Mouse (Mus musculus): Measurements from ENCODE around the gene 2210016L21Rik. TPM values are rescaled to one million over a fixed set of nuclear protein-coding genes. Genes with fewer than 3 reads are reported as not detected.
A peak's percentile ranks its signal among the peaks of the same experiment; 100 is the strongest.
"Not testable (repeated sequence)": the region's sequence is repeated elsewhere in the genome, so short reads cannot be mapped to it uniquely, and the experiment has no call there.

2210016L21Rik gene
- polyA plus RNA-seq, 1 experiment from 2014 or later: 53.3 TPM

GRCm38 (mm10) chr5:114933206-114933605, 8.8 kb upstream of the 2210016L21Rik start:
- 87% methylated on average over 8 of the region's 8 CpGs for WGBS
- ATAC-seq: no peak; the same call in 1 of the 2 replicates

DNA sequence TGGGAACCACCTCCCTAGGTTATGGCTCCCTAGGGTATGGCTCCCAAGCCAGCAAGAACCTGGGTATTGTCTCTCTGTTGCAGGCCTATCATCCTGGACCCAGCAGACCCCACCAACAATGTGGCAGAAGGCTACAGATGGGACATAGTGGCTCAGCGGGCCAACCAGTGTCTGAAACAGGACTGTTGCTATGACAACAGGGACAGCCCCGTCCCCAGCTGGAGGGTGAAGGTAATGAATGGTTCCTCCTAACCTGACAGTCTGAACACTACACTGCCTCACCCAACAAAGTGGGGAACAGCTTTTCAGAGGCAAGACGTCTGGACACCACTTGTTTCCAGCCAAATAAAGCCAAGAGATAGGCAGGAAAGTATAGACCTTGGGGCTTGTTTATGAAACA, 6.1 kb upstream of the 2210016L21Rik start:
- 22% methylated on average over 3 of the region's 3 CpGs for WGBS
- ATAC-seq: no peak
- H3K4me1 ChIP-seq (ENCODE audit: control insufficient read depth, insufficient read depth, low read length): no peaks in the 10 kb centered on the region
- no peaks in the 10 kb centered on the region for H3K36me3 ChIP-seq (ENCODE audit: control insufficient read depth, insufficient read depth, low read length)
- H3K4me2 ChIP-seq (ENCODE audit: low read depth, low read length): no peak overlapping the region
- no peak overlapping the region for H3K4me3 ChIP-seq (ENCODE audit: low read length)
- H3K9me3 ChIP-seq (ENCODE audit: control insufficient read depth, low read length): no peaks in the 10 kb centered on the region
- no peak overlapping the region for H3K27ac ChIP-seq (ENCODE audit: low read length)
- H3K9ac ChIP-seq (ENCODE audit: low read depth, low read length): no peak overlapping the region
- H3K27me3 ChIP-seq (replicated peaks; ENCODE audit: control insufficient read depth, insufficient read depth, low read length): no peaks in the 10 kb centered on the region

More at GRCm38 (mm10) chr5:114933206-114933605, 8.8 kb upstream of the 2210016L21Rik start:
- Histone ChIP-seq H3K27me3 (replicated peaks; ENCODE audit: control insufficient read depth, insufficient read depth, low read length) (no peaks in the 10 kb centered on the region), H3K36me3 (ENCODE audit: control insufficient read depth, insufficient read depth, low read length) (no peaks in the 10 kb centered on the region), H3K4me2 (ENCODE audit: low read depth, low read length) (no peak overlapping the region), H3K4me3 (ENCODE audit: low read length) (no peak overlapping the region), H3K9me3 (ENCODE audit: control insufficient read depth, low read length) (no peaks in the 10 kb centered on the region), H3K9ac (ENCODE audit: low read depth, low read length) (no peak overlapping the region), H3K27ac (ENCODE audit: low read length) (no peak overlapping the region), H3K4me1 (ENCODE audit: control insufficient read depth, insufficient read depth, low read length) (no peaks in the 10 kb centered on the region)

- H3K4me3 ChIP-seq (ENCODE audit: low read length); H3K9me3 ChIP-seq (ENCODE audit: control insufficient read depth, low read length); H3K9ac ChIP-seq (ENCODE audit: low read depth, low read length); H3K27me3 ChIP-seq (replicated peaks; ENCODE audit: control insufficient read depth, insufficient read depth, low read length); H3K4me1 ChIP-seq (ENCODE audit: control insufficient read depth, insufficient read depth, low read length); ATAC-seq; H3K27ac ChIP-seq (ENCODE audit: low read length); H3K36me3 ChIP-seq (ENCODE audit: control insufficient read depth, insufficient read depth, low read length); H3K4me2 ChIP-seq (ENCODE audit: low read depth, low read length): not testable (repeated sequence)
- 55% methylated on average over 3 of the region's 3 CpGs for WGBS
Measured at GRCm38 (mm10) chr5:114941138-114941537, 820 bp upstream of the 2210016L21Rik start.

DNA sequence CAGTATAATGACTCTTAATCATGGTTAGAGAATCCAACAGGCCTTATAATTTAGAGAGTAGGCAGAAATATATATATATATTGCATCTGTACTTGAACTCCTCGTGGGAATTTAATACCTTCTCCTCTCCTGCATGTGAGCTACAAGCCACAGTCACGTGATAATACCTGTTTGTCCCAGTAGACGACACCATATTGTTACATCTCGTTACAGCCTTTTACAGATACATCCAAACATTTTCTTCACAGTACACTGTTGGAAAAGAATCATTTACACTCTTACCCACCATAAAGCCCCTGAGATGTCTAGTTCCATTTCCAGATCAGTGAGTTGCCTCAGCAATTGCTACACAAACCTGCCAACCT, 790 bp downstream of the 2210016L21Rik start:
- H3K27me3 ChIP-seq (replicated peaks; ENCODE audit: control insufficient read depth, insufficient read depth, low read length): no peaks in the 10 kb centered on the region
- WGBS: 34% methylated on average over 4 of the region's 4 CpGs
- peaks cover 4% of the 10 kb centered on the region for H3K4me1 ChIP-seq (ENCODE audit: control insufficient read depth, insufficient read depth, low read length)
- peaks cover 8% of the 10 kb centered on the region; the same call in 1 of the 2 replicates for H3K36me3 ChIP-seq (ENCODE audit: control insufficient read depth, insufficient read depth, low read length)
- no peak for ATAC-seq
- H3K4me3 ChIP-seq (ENCODE audit: low read length): peak overlapping the region; percentile 99
- H3K9me3 ChIP-seq (ENCODE audit: control insufficient read depth, low read length): no peaks in the 10 kb centered on the region
- peak overlapping the region; percentile 83 for H3K4me2 ChIP-seq (ENCODE audit: low read depth, low read length)
- peak overlapping the region; percentile 99 for H3K9ac ChIP-seq (ENCODE audit: low read depth, low read length)
- H3K27ac ChIP-seq (ENCODE audit: low read length): peak overlapping the region; percentile 84

DNA sequence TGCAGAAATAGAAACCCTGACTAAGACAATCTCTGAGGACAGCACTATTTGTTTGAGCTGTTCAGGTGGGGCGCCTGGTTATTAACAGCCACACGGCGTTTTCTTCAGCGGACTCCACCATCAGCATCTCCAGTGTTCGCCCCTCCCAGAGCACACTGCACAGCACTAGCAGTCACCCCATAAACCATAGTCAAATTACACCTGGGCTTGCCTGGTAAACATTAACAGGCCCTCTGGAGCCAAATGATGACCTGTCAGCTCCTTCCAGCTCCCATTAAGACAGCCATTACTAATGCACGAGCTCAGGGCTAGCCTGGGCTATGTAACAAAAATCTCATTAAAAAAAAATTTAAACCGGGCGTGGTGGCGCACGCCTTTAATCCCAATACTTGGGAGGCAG, 3.1 kb downstream of the 2210016L21Rik start:
- no peak overlapping the region for H3K27ac ChIP-seq (ENCODE audit: low read length)
- ATAC-seq: peak; percentile 17; the same call in 1 of the 2 replicates
- H3K4me2 ChIP-seq (ENCODE audit: low read depth, low read length): no peak overlapping the region
- H3K27me3 ChIP-seq (replicated peaks; ENCODE audit: control insufficient read depth, insufficient read depth, low read length): no peaks in the 10 kb centered on the region
- no peak overlapping the region for H3K4me3 ChIP-seq (ENCODE audit: low read length)
- WGBS: 78% methylated on average over 10 of the region's 10 CpGs
- no peak overlapping the region for H3K9ac ChIP-seq (ENCODE audit: low read depth, low read length)
- peaks cover 13% of the 10 kb centered on the region for H3K4me1 ChIP-seq (ENCODE audit: control insufficient read depth, insufficient read depth, low read length)
- H3K36me3 ChIP-seq (ENCODE audit: control insufficient read depth, insufficient read depth, low read length): peaks cover 8% of the 10 kb centered on the region
- H3K9me3 ChIP-seq (ENCODE audit: control insufficient read depth, low read length): no peaks in the 10 kb centered on the region

GRCm38 (mm10) chr5:114948891-114949290, 6.9 kb downstream of the 2210016L21Rik start:
- no peaks in the 10 kb centered on the region for H3K27me3 ChIP-seq (replicated peaks; ENCODE audit: control insufficient read depth, insufficient read depth, low read length)
- peaks cover 8% of the 10 kb centered on the region for H3K36me3 ChIP-seq (ENCODE audit: control insufficient read depth, insufficient read depth, low read length)
- 29% methylated on average over 6 of the region's 6 CpGs for WGBS
- no peaks in the 10 kb centered on the region for H3K9me3 ChIP-seq (ENCODE audit: control insufficient read depth, low read length)
- ATAC-seq: peak; percentile 28
- no peak overlapping the region for H3K4me3 ChIP-seq (ENCODE audit: low read length)
- H3K9ac ChIP-seq (ENCODE audit: low read depth, low read length): no peak overlapping the region
- no peak overlapping the region for H3K27ac ChIP-seq (ENCODE audit: low read length)
- no peak overlapping the region for H3K4me2 ChIP-seq (ENCODE audit: low read depth, low read length)
- H3K4me1 ChIP-seq (ENCODE audit: control insufficient read depth, insufficient read depth, low read length): peaks cover 9% of the 10 kb centered on the region

DNA sequence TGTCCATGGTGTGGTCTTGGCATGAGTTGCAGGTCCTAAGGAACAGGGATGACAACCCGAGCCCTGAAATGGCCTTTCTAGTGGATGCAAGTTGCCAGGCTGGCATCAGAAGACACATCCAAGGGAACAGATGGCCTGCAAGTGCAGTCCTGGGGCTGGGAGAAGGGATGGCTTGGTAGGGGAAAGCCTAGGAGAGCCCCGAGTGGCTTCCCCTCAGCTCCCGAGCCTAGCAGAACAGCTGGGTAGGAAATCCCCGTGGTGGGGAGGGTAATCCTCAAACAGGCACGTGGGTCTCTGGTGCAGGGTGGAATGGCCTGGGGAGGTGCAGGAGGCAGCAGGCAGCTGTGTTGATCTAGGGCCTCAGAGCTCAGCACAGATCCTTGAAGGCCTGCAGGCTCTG, 7.4 kb downstream of the 2210016L21Rik start:
- Histone ChIP-seq H3K4me2 (ENCODE audit: low read depth, low read length) (no peak overlapping the region), H3K27ac (ENCODE audit: low read length) (no peak overlapping the region), H3K9ac (ENCODE audit: low read depth, low read length) (no peak overlapping the region), H3K36me3 (ENCODE audit: control insufficient read depth, insufficient read depth, low read length) (peaks cover 8% of the 10 kb centered on the region), H3K9me3 (ENCODE audit: control insufficient read depth, low read length) (no peaks in the 10 kb centered on the region), H3K27me3 (replicated peaks; ENCODE audit: control insufficient read depth, insufficient read depth, low read length) (no peaks in the 10 kb centered on the region), H3K4me1 (ENCODE audit: control insufficient read depth, insufficient read depth, low read length) (peaks cover 9% of the 10 kb centered on the region), H3K4me3 (ENCODE audit: low read length) (no peak overlapping the region)
- WGBS: 52% methylated on average over 5 of the region's 5 CpGs
- ATAC-seq: no peak

- no peak overlapping the region for H3K4me3 ChIP-seq (ENCODE audit: low read length)
- H3K27me3 ChIP-seq (replicated peaks; ENCODE audit: control insufficient read depth, insufficient read depth, low read length): no peaks in the 10 kb centered on the region
- no peak overlapping the region for H3K9ac ChIP-seq (ENCODE audit: low read depth, low read length)
- H3K36me3 ChIP-seq (ENCODE audit: control insufficient read depth, insufficient read depth, low read length): peaks cover 8% of the 10 kb centered on the region
- H3K9me3 ChIP-seq (ENCODE audit: control insufficient read depth, low read length): no peaks in the 10 kb centered on the region
- H3K27ac ChIP-seq (ENCODE audit: low read length): no peak overlapping the region
- ATAC-seq: no peak
- WGBS: 81% methylated on average over 9 of the region's 9 CpGs
- peaks cover 9% of the 10 kb centered on the region for H3K4me1 ChIP-seq (ENCODE audit: control insufficient read depth, insufficient read depth, low read length)
- H3K4me2 ChIP-seq (ENCODE audit: low read depth, low read length): no peak overlapping the region
Measured at GRCm38 (mm10) chr5:114949812-114950211, 7.9 kb downstream of the 2210016L21Rik start.

DNA sequence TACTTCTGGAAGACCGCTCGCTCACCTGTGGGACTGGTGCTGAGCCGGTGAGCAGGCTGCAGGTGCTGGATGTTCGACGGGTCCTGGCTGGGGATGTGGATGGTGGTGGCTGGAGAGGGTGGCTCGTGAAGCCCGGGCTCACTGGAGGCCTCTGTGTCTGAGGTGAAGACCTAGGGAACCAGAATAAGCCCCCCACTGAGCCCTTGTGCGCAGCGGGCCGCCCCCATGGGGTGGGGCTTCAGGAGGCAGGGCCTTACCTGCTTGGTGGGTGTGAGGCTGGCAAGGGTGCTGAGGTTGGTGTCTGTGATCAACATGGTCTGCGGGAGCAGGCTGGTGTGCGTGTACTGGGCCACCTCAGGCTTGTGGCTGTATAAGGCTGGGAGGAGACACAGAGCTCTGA, 8.7 kb downstream of the 2210016L21Rik start:
- ATAC-seq: no peak
- Histone ChIP-seq H3K4me2 (ENCODE audit: low read depth, low read length) (no peak overlapping the region), H3K9ac (ENCODE audit: low read depth, low read length) (no peak overlapping the region), H3K36me3 (ENCODE audit: control insufficient read depth, insufficient read depth, low read length) (peaks cover 8% of the 10 kb centered on the region), H3K27ac (ENCODE audit: low read length) (no peak overlapping the region), H3K4me3 (ENCODE audit: low read length) (no peak overlapping the region), H3K9me3 (ENCODE audit: control insufficient read depth, low read length) (no peaks in the 10 kb centered on the region), H3K4me1 (ENCODE audit: control insufficient read depth, insufficient read depth, low read length) (peaks cover 9% of the 10 kb centered on the region), H3K27me3 (replicated peaks; ENCODE audit: control insufficient read depth, insufficient read depth, low read length) (no peaks in the 10 kb centered on the region)
- 77% methylated on average over 12 of the region's 12 CpGs for WGBS

- no peak overlapping the region for H3K9ac ChIP-seq (ENCODE audit: low read depth, low read length)
- no peak overlapping the region for H3K4me3 ChIP-seq (ENCODE audit: low read length)
- ATAC-seq: peak; percentile 31
- H3K9me3 ChIP-seq (ENCODE audit: control insufficient read depth, low read length): no peaks in the 10 kb centered on the region
- WGBS: 81% methylated on average over 21 of the region's 21 CpGs
- H3K36me3 ChIP-seq (ENCODE audit: control insufficient read depth, insufficient read depth, low read length): peaks cover 2% of the 10 kb centered on the region
- H3K4me1 ChIP-seq (ENCODE audit: control insufficient read depth, insufficient read depth, low read length): peaks cover 9% of the 10 kb centered on the region
- no peak overlapping the region for H3K4me2 ChIP-seq (ENCODE audit: low read depth, low read length)
- H3K27me3 ChIP-seq (replicated peaks; ENCODE audit: control insufficient read depth, insufficient read depth, low read length): no peaks in the 10 kb centered on the region
- H3K27ac ChIP-seq (ENCODE audit: low read length): no peak overlapping the region
Measured at GRCm38 (mm10) chr5:114951279-114951880, 9.4 kb downstream of the 2210016L21Rik start.
